Comparison of ENCODE assay signal across 18 mouse cellular contexts in genomic region chr17:12104690-12105089, GRCm38 (mm10).
"Had no signal": no experiment of that assay in that cellular context is flagged by ENCODE, and none has a peak within 500 bp of the region (broad histone marks: within the 10 kb centered on the region; RNA-seq: fewer than 3 reads in every experiment).

No protein-coding gene starts in this region.

- H3K9ac ChIP-seq: limb, embryonic 13.5 days; lung, embryonic 14.5 days; midbrain, embryonic 13.5 days; neural tube, embryonic 13.5 days had no signal

- H3K4me1 ChIP-seq: limb, embryonic 10.5 days; limb, embryonic 13.5 days; midbrain, embryonic 10.5 days; midbrain, embryonic 13.5 days; neural tube, embryonic 13.5 days had no signal

- H3K27me3 ChIP-seq: limb, embryonic 13.5 days; midbrain, embryonic 13.5 days; neural tube, embryonic 13.5 days had no signal

- H3K9me3 ChIP-seq: limb, embryonic 10.5 days; limb, embryonic 13.5 days had no signal

- H3K4me3 ChIP-seq: limb, embryonic 10.5 days; limb, embryonic 13.5 days; midbrain, embryonic 10.5 days; midbrain, embryonic 13.5 days; myocyte; neural tube, embryonic 13.5 days had no signal

- H3K4me2 ChIP-seq: limb, embryonic 13.5 days; lung, embryonic 14.5 days; midbrain, embryonic 13.5 days; neural tube, embryonic 13.5 days had no signal

- ATAC-seq: inflammation-experienced regulatory T-cells, adult 6 months; intestine, embryonic 16.5 days; lung, postnatal 0 days; midbrain, embryonic 13.5 days; midbrain, embryonic 16.5 days had no signal

- DNase-seq: kidney, adult 18-20 months; kidney, adult 9 months; kidney, postnatal 36 days; lung, embryonic 14.5 days; thymus, adult 2 months; thymus, postnatal 14 days had no signal

- H3K27ac ChIP-seq: kidney, postnatal 0 days; limb, embryonic 10.5 days; limb, embryonic 13.5 days; macrophage; midbrain, embryonic 10.5 days; midbrain, embryonic 13.5 days; neural tube, embryonic 13.5 days had no signal

- H3K36me3 ChIP-seq: limb, embryonic 10.5 days; limb, embryonic 13.5 days; midbrain, embryonic 10.5 days; midbrain, embryonic 13.5 days; neural tube, embryonic 13.5 days had no signal
